Mouse (Mus musculus) CH12.LX (cell line): ENCODE results near the gene Zfp638. TPM values are rescaled to one million over a fixed set of nuclear protein-coding genes. Genes with fewer than 3 reads are reported as not detected.

Source experiments
- DNase-seq: peaks from one replicate; pipeline ENCODE4 v3.0.0-alpha.2; 2013; ENCODE audit errors: extremely low read depth
- H3K27ac ChIP-seq: 2 replicates; pipeline ENCODE4 v1.5.1; 2012; ENCODE audit warnings: low read depth, mild to moderate bottlenecking, control low read depth, moderate library complexity; ENCODE audit not compliant: insufficient read depth
- H3K27me3 ChIP-seq: replicated peaks from 2 replicates; pipeline ENCODE3; 2012; ENCODE audit warnings: inconsistent platforms
- H3K36me3 ChIP-seq, 2 experiments: replicated peaks in 1 of 2; 2 replicates each; pipeline versions ENCODE3 to v1.6.1; 2012; ENCODE audit warnings: inconsistent platforms in 1 of 2, low read length in 1 of 2, mild to moderate bottlenecking in 1 of 2, mixed read lengths in 1 of 2, moderate library complexity in 1 of 2; ENCODE audit not compliant: control insufficient read depth in 1 of 2, insufficient read depth in 1 of 2
- H3K4me1 ChIP-seq, 2 experiments: 2 replicates each; pipeline ENCODE4 v1.6.1; 2012; ENCODE audit warnings: inconsistent platforms in 1 of 2, moderate library complexity in 1 of 2; ENCODE audit not compliant: insufficient read depth in 2 of 2, control insufficient read depth in 1 of 2
- H3K4me2 ChIP-seq: 2 replicates; pipeline ENCODE4 v1.6.1; 2012; ENCODE audit warnings: low read depth, mild to moderate bottlenecking, control low read depth; ENCODE audit not compliant: poor library complexity, insufficient read depth, severe bottlenecking
- H3K4me3 ChIP-seq, 3 experiments: fragments of 150-350 bp in 1 of 3; sonication (generic) in 1 of 3; replicated peaks in 1 of 3; 2 replicates each; pipeline versions ENCODE3 to v1.5.1; 2011 to 2012; ENCODE audit warnings: low read depth in 2 of 3, low read length in 2 of 3, mild to moderate bottlenecking in 2 of 3, moderate library complexity in 2 of 3, control low read depth in 1 of 3, improper control_type of control experiment in 1 of 3, inconsistent platforms in 1 of 3, mixed read lengths in 1 of 3; ENCODE audit not compliant: poor library complexity in 1 of 3
- H3K79me2 ChIP-seq: replicated peaks from 2 replicates; pipeline ENCODE4 v1.6.1; 2012; ENCODE audit warnings: mild to moderate bottlenecking, moderate library complexity; ENCODE audit not compliant: control insufficient read depth, poor library complexity, insufficient read depth, severe bottlenecking; ENCODE audit errors: extremely low read depth
- H3K9ac ChIP-seq: 2 replicates; pipeline ENCODE4 v1.6.1; 2012; ENCODE audit warnings: low read depth, mild to moderate bottlenecking, control low read depth, moderate library complexity; ENCODE audit not compliant: insufficient read depth
- H3K9me3 ChIP-seq: replicated peaks from 2 replicates; pipeline ENCODE3; 2012; ENCODE audit warnings: low read length, inconsistent platforms, mixed read lengths
- BHLHE40 ChIP-seq: IDR thresholded peaks from 2 replicates; pipeline ENCODE4 v1.6.1; 2011; ENCODE audit warnings: mild to moderate bottlenecking, low read depth, low read length, improper control_type of control experiment
- CHD2 ChIP-seq: IDR thresholded peaks from 2 replicates; pipeline ENCODE4 v1.6.1; 2011; ENCODE audit warnings: low read length, improper control_type of control experiment
- E2F4 ChIP-seq: IDR thresholded peaks from 2 replicates; pipeline ENCODE4 v1.6.1; 2011; ENCODE audit warnings: low read depth, low read length, improper control_type of control experiment; ENCODE audit not compliant: insufficient replicate concordance
- ELF1 ChIP-seq: IDR thresholded peaks from 2 replicates; pipeline ENCODE4 v1.6.1; 2014; ENCODE audit warnings: low read depth, mild to moderate bottlenecking, inconsistent platforms, low read length, improper control_type of control experiment
- EP300 ChIP-seq: IDR thresholded peaks from 2 replicates; pipeline ENCODE4 v1.6.1; 2011; ENCODE audit warnings: low read length, improper control_type of control experiment
- IRF4 ChIP-seq: IDR thresholded peaks from 2 replicates; pipeline ENCODE4 v1.6.1; 2014; ENCODE audit warnings: low read depth, mild to moderate bottlenecking, inconsistent platforms, low read length, improper control_type of control experiment
- JUN ChIP-seq: IDR thresholded peaks from 2 replicates; pipeline ENCODE4 v1.6.1; 2011; ENCODE audit warnings: low read depth, mild to moderate bottlenecking, low read length, improper control_type of control experiment, moderate library complexity; ENCODE audit not compliant: insufficient read depth
- MAX ChIP-seq: IDR thresholded peaks from 2 replicates; pipeline ENCODE4 v1.6.1; 2011; ENCODE audit warnings: low read length, improper control_type of control experiment
- MXI1 ChIP-seq: IDR thresholded peaks from 2 replicates; pipeline ENCODE4 v1.6.1; 2011; ENCODE audit warnings: mild to moderate bottlenecking, low read depth, low read length, improper control_type of control experiment
- MYC ChIP-seq: IDR thresholded peaks from 2 replicates; pipeline ENCODE4 v1.6.1; 2011; ENCODE audit warnings: low read depth, mild to moderate bottlenecking, improper control_type of control experiment, low read length
- PAX5 ChIP-seq: IDR thresholded peaks from 2 replicates; pipeline ENCODE4 v1.6.1; 2012; ENCODE audit warnings: low read length, inconsistent platforms, mixed read lengths
- POLR2A ChIP-seq: IDR thresholded peaks from 2 replicates; pipeline ENCODE4 v1.6.1; 2011; ENCODE audit warnings: low read depth, mild to moderate bottlenecking, improper control_type of control experiment, low read length
- POLR2AphosphoS2 ChIP-seq: IDR thresholded peaks from 2 replicates; pipeline ENCODE4 v1.6.1; 2011; ENCODE audit warnings: low read depth, low read length, improper control_type of control experiment
- RCOR1 ChIP-seq: conservative IDR thresholded peaks from 2 replicates; pipeline ENCODE4 v1.6.1; 2012; ENCODE audit warnings: low read depth, mild to moderate bottlenecking, inconsistent platforms, low read length, improper control_type of control experiment
- SIN3A ChIP-seq: IDR thresholded peaks from 2 replicates; pipeline ENCODE4 v1.6.1; 2012; ENCODE audit warnings: low read length, improper control_type of control experiment, inconsistent platforms
- SMC3 ChIP-seq: IDR thresholded peaks from 2 replicates; pipeline ENCODE4 v1.6.1; 2011; ENCODE audit warnings: low read depth, low read length, improper control_type of control experiment
- TBP ChIP-seq: conservative IDR thresholded peaks from 2 replicates; pipeline ENCODE4 v1.6.1; 2011; ENCODE audit warnings: low read depth, low read length, improper control_type of control experiment
- TCF12 ChIP-seq: IDR thresholded peaks from 2 replicates; pipeline ENCODE4 v1.6.1; 2014; ENCODE audit warnings: low read depth, mild to moderate bottlenecking, inconsistent platforms, low read length, improper control_type of control experiment
- UBTF ChIP-seq: IDR thresholded peaks from 2 replicates; pipeline ENCODE4 v1.6.1; 2012; ENCODE audit warnings: low read depth, mild to moderate bottlenecking, inconsistent platforms, low read length, improper control_type of control experiment, moderate library complexity
- USF2 ChIP-seq: conservative IDR thresholded peaks from 2 replicates; pipeline ENCODE4 v1.6.1; 2011; ENCODE audit warnings: low read depth, low read length, improper control_type of control experiment
- ZC3H11A ChIP-seq: IDR thresholded peaks from 2 replicates; pipeline ENCODE4 v1.6.1; 2012; ENCODE audit warnings: low read depth, mild to moderate bottlenecking, inconsistent platforms, low read length, improper control_type of control experiment
- ZKSCAN1 ChIP-seq: IDR thresholded peaks from 2 replicates; pipeline ENCODE4 v1.6.1; 2012; ENCODE audit warnings: low read depth, inconsistent platforms, low read length, improper control_type of control experiment, borderline replicate concordance
- ZNF384 ChIP-seq: IDR thresholded peaks from 2 replicates; pipeline ENCODE4 v1.6.1; 2012; ENCODE audit warnings: low read depth, low read length, improper control_type of control experiment, inconsistent platforms
- dilution Hi-C: fragments of 300-500 bp; cut with MboI; formaldehyde crosslinking; loops from 2 replicates; pipeline ENCODE4 v1.14.3; 2020; ENCODE audit warnings: low sequenced_read_pairs; ENCODE audit not compliant: extremely low pct_unique_long_range_greater_than_20kb, extremely low pct_ligation_motif_present
- in situ Hi-C: fragments of 300-500 bp; cut with MboI; formaldehyde crosslinking; loops from 3 replicates; pipeline ENCODE4 v1.14.3; 2019; ENCODE audit warnings: low sequenced_read_pairs, low pct_ligation_motif_present, low pct_unique_long_range_greater_than_20kb, mixed read lengths
- polyA plus RNA-seq: library from polyadenylated mRNA; unstranded; fragments of >175 nt; gene quantifications from 2 replicates; pipeline ENCODE4 v1.2.1, GENCODE M21; 2012; ENCODE audit warnings: low read depth; ENCODE audit not compliant: insufficient read length
- total RNA-seq, 2 experiments: library from RNA; depleted of rRNA; stranded (reverse); fragments of 300-350 nt in 1 of 2; fragments of >200 nt in 1 of 2; gene quantifications; 2 replicates each; pipeline ENCODE4 v1.2.3; 2012 to 2014

Gene Zfp638
- total and polyA plus RNA-seq, 3 experiments = 42.1 to 57.3 (median 48.0) TPM

- no peak for DNase-seq
- H3K27ac ChIP-seq = no peak overlapping the region
- dilution Hi-C loops (no loop called here), in situ Hi-C loops (no loop called here)
- no peak overlapping the region for H3K4me2 ChIP-seq
- peaks cover 18 to 58% of the 10 kb centered on the region in 2 experiments for H3K36me3 ChIP-seq
- H3K9me3 ChIP-seq = no peaks in the 10 kb centered on the region
- no peaks in the 10 kb centered on the region for H3K27me3 ChIP-seq
- H3K79me2 ChIP-seq = peaks cover 19% of the 10 kb centered on the region
- no peak overlapping the region for H3K4me3 ChIP-seq
- TF ChIP-seq MYC = no peak
- TF ChIP-seq E2F4 = no peak
- no peak for TF ChIP-seq JUN
- TF ChIP-seq MAX = no peak
- no peak for TF ChIP-seq USF2
- no peak for TF ChIP-seq SIN3A
- no peak for TF ChIP-seq IRF4
- TF ChIP-seq TBP = no peak
- no peak for TF ChIP-seq UBTF
- TF ChIP-seq ZC3H11A = no peak
- TF ChIP-seq RCOR1 = no peak
- no peaks in the 10 kb centered on the region for H3K4me1 ChIP-seq
- no peak overlapping the region for H3K9ac ChIP-seq
Measured at GRCm38 (mm10) chr6:83939492-83939891, 72.6 kb downstream of the Zfp638 start.

- in situ Hi-C loops = no loop called here
- TF ChIP-seq ZC3H11A (no peak), POLR2A (no peak), ZNF384 (no peak), POLR2AphosphoS2 (no peak), ZKSCAN1 (no peak), BHLHE40 (no peak), ELF1 (no peak), CHD2 (no peak), PAX5 (no peak), MAX (no peak), MYC (no peak), RCOR1 (no peak), MXI1 (no peak), IRF4 (no peak), TCF12 (no peak), SMC3 (no peak), EP300 (no peak)
- TF ChIP-seq, all 38 proteins: peak for 0
- peaks cover 22 to 76% of the 10 kb centered on the region in 2 experiments for H3K36me3 ChIP-seq
- no peak overlapping the region for H3K4me2 ChIP-seq
- DNase-seq = no peak
- H3K79me2 ChIP-seq = peaks cover 5% of the 10 kb centered on the region
- no peaks in the 10 kb centered on the region for H3K9me3 ChIP-seq
- no peaks in the 10 kb centered on the region for H3K27me3 ChIP-seq
- no peak overlapping the region for H3K9ac ChIP-seq
- H3K4me3 ChIP-seq = no peak overlapping the region
- no peaks in the 10 kb centered on the region for H3K4me1 ChIP-seq
- no peak overlapping the region for H3K27ac ChIP-seq
- dilution Hi-C loops = no loop called here
Measured at GRCm38 (mm10) chr6:83942806-83943205, 75.9 kb downstream of the Zfp638 start.
